Mouse (Mus musculus): Measurements from ENCODE around the gene Ksr2.
A peak's percentile ranks its signal among the peaks of the same experiment; 100 is the strongest.

Ksr2 gene

GRCm38 (mm10) chr5:117485411-117485810 is 71.6 kb downstream of the Ksr2 start:
- DNase-seq (ENCODE audit: low spot score), result no peak

GRCm38 (mm10) chr5:117486092-117486491 is 72.3 kb downstream of the Ksr2 start:
- no peak for DNase-seq (ENCODE audit: low spot score)

GRCm38 (mm10) chr5:117488155-117488554 is 74.4 kb downstream of the Ksr2 start:
- DNase-seq (ENCODE audit: low spot score), result no peak

- DNase-seq (ENCODE audit: low spot score), result no peak
Measured at GRCm38 (mm10) chr5:117488670-117489325, 75.0 kb downstream of the Ksr2 start.

GRCm38 (mm10) chr5:117492933-117493863 is 79.4 kb downstream of the Ksr2 start:
- DNase-seq (ENCODE audit: low spot score), result no peak

- DNase-seq (ENCODE audit: low spot score), result peak; percentile 51
Measured at GRCm38 (mm10) chr5:117493947-117494346, 80.1 kb downstream of the Ksr2 start.

- DNase-seq (ENCODE audit: low spot score), result no peak
Measured at GRCm38 (mm10) chr5:117497084-117497483, 83.3 kb downstream of the Ksr2 start.

GRCm38 (mm10) chr5:117502611-117503010 is 88.8 kb downstream of the Ksr2 start:
- DNase-seq (ENCODE audit: low spot score), result no peak

- no peak for DNase-seq (ENCODE audit: low spot score)
Measured at GRCm38 (mm10) chr5:117504431-117504830, 90.6 kb downstream of the Ksr2 start.

GRCm38 (mm10) chr5:117505204-117505603 is 91.4 kb downstream of the Ksr2 start:
- DNase-seq (ENCODE audit: low spot score), result peak; percentile 70

- DNase-seq (ENCODE audit: low spot score), result no peak
Measured at GRCm38 (mm10) chr5:117505769-117506168, 92.0 kb downstream of the Ksr2 start.

GRCm38 (mm10) chr5:117506406-117506805 is 92.6 kb downstream of the Ksr2 start:
- peak; percentile 51 for DNase-seq (ENCODE audit: low spot score)

- DNase-seq (ENCODE audit: low spot score), result no peak
Measured at GRCm38 (mm10) chr5:117509511-117510375, 95.9 kb downstream of the Ksr2 start.

- no peak for DNase-seq (ENCODE audit: low spot score)
Measured at GRCm38 (mm10) chr5:117510864-117511263, 97.1 kb downstream of the Ksr2 start.

GRCm38 (mm10) chr5:117515396-117515795 is 101.6 kb downstream of the Ksr2 start:
- DNase-seq (ENCODE audit: low spot score), result no peak

GRCm38 (mm10) chr5:117515861-117516260 is 102.1 kb downstream of the Ksr2 start:
- DNase-seq (ENCODE audit: low spot score), result no peak

- DNase-seq (ENCODE audit: low spot score), result peak; percentile 62
Measured at GRCm38 (mm10) chr5:117516597-117516996, 102.8 kb downstream of the Ksr2 start.

GRCm38 (mm10) chr5:117519858-117520495 is 106.2 kb downstream of the Ksr2 start:
- no peak for DNase-seq (ENCODE audit: low spot score)

GRCm38 (mm10) chr5:117521156-117521555 is 107.4 kb downstream of the Ksr2 start:
- DNase-seq (ENCODE audit: low spot score), result no peak

GRCm38 (mm10) chr5:117521701-117522100 is 107.9 kb downstream of the Ksr2 start:
- DNase-seq (ENCODE audit: low spot score), result no peak

- no peak for DNase-seq (ENCODE audit: low spot score)
Measured at GRCm38 (mm10) chr5:117522471-117522870, 108.7 kb downstream of the Ksr2 start.

- DNase-seq (ENCODE audit: low spot score), result no peak
Measured at GRCm38 (mm10) chr5:117523010-117523409, 109.2 kb downstream of the Ksr2 start.
